Mouse (Mus musculus): ENCODE results near the gene Frem1.

DNA sequence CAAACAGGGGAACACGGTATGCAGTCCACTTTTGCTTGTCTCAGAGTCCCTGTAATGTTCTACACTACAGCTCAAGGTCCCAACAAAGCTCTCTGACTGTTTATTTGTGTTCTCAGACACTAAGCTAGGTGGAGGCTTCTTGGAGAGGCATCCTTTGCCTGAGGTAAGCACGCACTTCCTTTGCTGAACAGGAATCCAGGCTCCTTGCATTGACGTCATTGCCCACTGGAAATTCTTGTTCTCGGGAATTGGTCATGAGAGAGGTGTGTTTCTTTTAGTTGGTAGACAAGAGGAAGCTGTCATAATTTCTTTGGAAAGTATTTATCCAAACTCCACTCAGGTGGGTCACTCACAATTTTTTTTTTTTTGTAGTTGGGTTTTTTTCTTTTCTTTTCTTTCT, 176.6 kb downstream of the Frem1 start:
- TF ChIP-seq GATA1 (IDR thresholded peaks at IDR 0.05; ENCODE audit: borderline replicate concordance, low read length) (no peak), CTCF (IDR thresholded peaks at IDR 0.05; ENCODE audit: low read depth, low read length) (no peak), TAL1 (conservative IDR thresholded peaks at IDR 0.05; ENCODE audit: low read depth, low read length) (no peak), POLR2AphosphoS5 (IDR thresholded peaks at IDR 0.05; ENCODE audit: insufficient replicate concordance, low read depth, low read length) (no peak)
